Mouse (Mus musculus) intestine, embryonic 14.5 days (tissue): Measurements from ENCODE around the gene Xpo6. TPM values are rescaled to one million over a fixed set of nuclear protein-coding genes. Genes with fewer than 3 reads are reported as not detected.

ENCODE experiments used
- ATAC-seq: fragments of 200-750 bp; cut with Nextera tagmentation; replicated peaks from 2 replicates; pipeline ENCODE4 v1.8.0; 2017; ENCODE audit warnings: low read depth, moderate number of reproducible peaks, moderate TSS enrichment, moderate library complexity; ENCODE audit not compliant: low FRiP score, low TSS enrichment
- DNase-seq: peaks from one replicate; pipeline ENCODE4 v3.0.0-alpha.2; 2018; ENCODE audit warnings: low spot score
- H3K27ac ChIP-seq: fragments of 300-500 bp; sonication (generic); 2 replicates; pipeline ENCODE4 v1.5.1; 2014; ENCODE audit warnings: low read depth, mild to moderate bottlenecking, control low read depth
- H3K27me3 ChIP-seq: fragments of 300-500 bp; sonication (generic); replicated peaks from 2 replicates; pipeline ENCODE4 v1.6.1; 2014; ENCODE audit warnings: low read length, control low read depth; ENCODE audit not compliant: control insufficient read depth, insufficient read depth
- H3K36me3 ChIP-seq: fragments of 300-500 bp; sonication (generic); 2 replicates; pipeline ENCODE4 v1.6.1; 2014; ENCODE audit warnings: low read length, control low read depth; ENCODE audit not compliant: control insufficient read depth, insufficient read depth
- H3K4me1 ChIP-seq: fragments of 300-500 bp; sonication (generic); replicated peaks from 2 replicates; pipeline ENCODE4 v1.6.1; 2014; ENCODE audit warnings: low read length, control low read depth, mixed read lengths; ENCODE audit not compliant: control insufficient read depth, insufficient read depth
- H3K4me2 ChIP-seq: fragments of 300-500 bp; sonication (generic); 2 replicates; pipeline ENCODE4 v1.6.1; 2014; ENCODE audit warnings: low read length
- H3K4me3 ChIP-seq: fragments of 300-500 bp; sonication (generic); 2 replicates; pipeline ENCODE4 v1.5.1; 2014; ENCODE audit warnings: low read depth, low read length, control low read depth, mixed read lengths
- H3K9ac ChIP-seq: fragments of 300-500 bp; sonication (generic); 2 replicates; pipeline ENCODE4 v1.6.1; 2014; ENCODE audit warnings: mild to moderate bottlenecking, low read length
- H3K9me3 ChIP-seq: fragments of 300-500 bp; sonication (generic); 2 replicates; pipeline ENCODE4 v1.6.1; 2016; ENCODE audit warnings: low read length, control low read depth; ENCODE audit not compliant: control insufficient read depth
- WGBS: fragments of 180-500 bp; shearing (Covaris S2); extraction: QIAGEN DNeasy Blood & Tissue Kit; methylation state at CpG from one replicate; pipeline ENCODE4 v1.1.7; 2014; 5-methylcytosine and 5-hydroxymethylcytosine counted together
- polyA plus RNA-seq: library from polyadenylated mRNA; unstranded; fragments of >200 nt; fragmentation: Nextera tagmentation; extraction: Ambion mirVana; gene quantifications from 2 replicates; pipeline ENCODE4 v1.2.1, GENCODE M21; 2014

Xpo6 gene
- polyA plus RNA-seq, 1 experiment from 2014 or later = 67.7 TPM

DNA sequence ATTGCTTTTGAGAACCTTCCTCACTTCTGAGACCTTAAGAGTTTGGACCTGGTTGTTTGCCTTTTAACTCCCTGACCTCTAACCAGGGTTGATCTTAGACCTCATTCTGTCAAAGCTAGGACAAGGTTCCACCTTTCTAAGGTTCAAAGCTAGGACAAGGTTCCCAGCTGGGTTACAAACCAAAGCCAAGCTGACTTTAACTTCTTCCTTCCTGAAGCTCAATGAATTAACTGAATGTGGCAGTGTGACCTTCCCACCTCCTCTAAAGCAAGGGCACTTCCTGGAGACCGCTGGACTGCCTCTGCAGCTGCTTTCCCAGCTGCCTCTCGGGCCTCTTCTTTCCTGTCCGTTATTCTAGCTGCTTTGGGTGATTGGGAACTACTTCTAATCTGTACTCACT is 32.9 kb downstream of the Xpo6 start:
- Histone ChIP-seq H3K36me3 (peaks cover 69% of the 10 kb centered on the region), H3K4me3 (no peak overlapping the region), H3K27me3 (no peaks in the 10 kb centered on the region), H3K9ac (no peak overlapping the region), H3K4me1 (no peaks in the 10 kb centered on the region), H3K9me3 (no peaks in the 10 kb centered on the region), H3K27ac (no peak overlapping the region), H3K4me2 (no peak overlapping the region)
- no peak for DNase-seq
- WGBS = 48% methylated on average over 3 of the region's 3 CpGs
- ATAC-seq = no peak

DNA sequence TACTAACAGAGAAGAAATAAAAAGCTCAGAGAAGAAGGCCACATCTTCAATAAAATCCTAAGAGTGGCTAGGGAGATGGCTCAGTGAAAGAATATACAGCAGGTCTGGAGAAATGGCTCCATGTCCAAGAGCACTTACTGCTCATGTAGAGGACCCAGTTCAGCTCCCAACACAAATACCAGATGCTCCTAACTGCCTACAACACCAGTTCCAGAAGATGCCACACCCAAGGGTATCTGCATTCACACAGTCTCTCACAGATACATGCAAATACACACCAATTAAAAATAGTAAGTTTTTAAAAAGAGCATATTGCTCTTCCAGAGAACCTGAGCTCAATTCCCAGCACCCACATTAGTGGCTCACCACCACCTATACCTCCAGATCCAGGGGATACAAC is 33.7 kb downstream of the Xpo6 start:
- no peak for DNase-seq
- H3K9ac ChIP-seq = no peak overlapping the region
- no peaks in the 10 kb centered on the region for H3K9me3 ChIP-seq
- ATAC-seq = no peak
- H3K4me3 ChIP-seq = no peak overlapping the region
- no peaks in the 10 kb centered on the region for H3K4me1 ChIP-seq
- no peaks in the 10 kb centered on the region for H3K27me3 ChIP-seq
- peaks cover 65% of the 10 kb centered on the region for H3K36me3 ChIP-seq
- no peak overlapping the region for H3K27ac ChIP-seq
- no peak overlapping the region for H3K4me2 ChIP-seq

DNA sequence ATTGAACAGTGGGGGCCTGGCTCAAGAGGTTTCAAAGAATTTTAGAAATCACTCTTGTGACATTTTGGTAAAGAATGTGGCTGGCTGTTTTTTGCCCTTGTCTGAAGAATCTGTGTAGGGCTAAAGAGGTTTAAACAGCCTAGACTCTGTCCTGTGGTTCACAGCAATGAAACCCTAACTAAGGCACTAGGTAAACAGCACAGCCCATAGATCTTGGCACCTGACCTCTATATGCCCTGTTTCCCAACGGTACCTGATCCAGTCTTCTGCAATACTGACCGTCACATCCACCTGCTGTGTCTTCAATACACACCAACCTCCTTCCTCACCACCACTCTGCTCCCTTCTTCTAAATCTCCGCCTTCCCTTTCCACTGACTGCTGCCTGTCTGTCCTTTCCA is 42.1 kb downstream of the Xpo6 start:
- no peaks in the 10 kb centered on the region for H3K27me3 ChIP-seq
- no peaks in the 10 kb centered on the region for H3K4me1 ChIP-seq
- no peak overlapping the region for H3K4me3 ChIP-seq
- H3K4me2 ChIP-seq = no peak overlapping the region
- H3K9ac ChIP-seq = no peak overlapping the region
- H3K36me3 ChIP-seq = peaks cover 62% of the 10 kb centered on the region
- no peaks in the 10 kb centered on the region for H3K9me3 ChIP-seq
- ATAC-seq = no peak
- H3K27ac ChIP-seq = no peak overlapping the region
- no peak for DNase-seq
- 77% methylated on average over 3 of the region's 3 CpGs for WGBS

DNA sequence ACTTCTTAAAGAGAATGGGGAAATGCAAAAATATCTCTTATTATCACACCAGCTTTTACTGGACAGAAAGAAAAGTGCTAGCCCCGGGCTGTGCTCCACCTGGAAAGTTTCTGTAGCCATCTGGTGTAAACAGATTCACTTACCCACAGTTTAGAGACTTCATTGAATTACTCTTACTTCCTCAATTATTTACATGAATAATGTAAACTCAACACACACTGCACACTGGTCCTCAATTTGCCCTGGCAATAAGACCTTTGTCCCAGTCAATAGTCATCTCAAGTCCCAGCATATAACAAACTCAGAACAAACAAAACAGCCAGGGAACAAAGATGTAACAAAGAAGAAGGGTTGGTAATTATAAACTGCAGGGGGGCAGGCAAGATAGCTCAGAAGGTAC is 44.6 kb downstream of the Xpo6 start:
- Histone ChIP-seq H3K4me1 (no peaks in the 10 kb centered on the region), H3K36me3 (peaks cover 75% of the 10 kb centered on the region), H3K4me2 (no peak overlapping the region), H3K27me3 (no peaks in the 10 kb centered on the region), H3K9me3 (no peaks in the 10 kb centered on the region), H3K27ac (no peak overlapping the region), H3K9ac (no peak overlapping the region), H3K4me3 (no peak overlapping the region)
- DNase-seq (no peak), ATAC-seq (no peak)
- 52% methylated on average over 1 of the region's 1 CpGs for WGBS

DNA sequence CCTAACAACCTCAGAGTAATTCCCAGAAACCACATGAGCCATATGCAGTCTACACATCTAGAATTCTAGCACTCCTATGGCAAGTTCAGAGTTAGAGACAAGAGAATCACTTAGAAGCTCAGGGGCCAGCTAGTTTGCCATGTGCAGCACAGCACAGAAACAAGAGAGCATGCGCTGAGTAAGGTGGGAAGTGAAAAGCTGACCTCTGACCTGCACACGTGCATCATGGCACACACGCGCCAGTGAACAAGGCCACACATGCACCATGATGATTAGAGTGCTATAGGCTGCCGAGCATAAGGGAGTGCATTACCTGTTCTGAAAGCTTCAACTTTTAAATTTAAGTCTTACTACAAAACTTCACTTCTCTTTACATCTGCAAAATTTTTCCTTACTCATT is 45.6 kb downstream of the Xpo6 start:
- no peak overlapping the region for H3K27ac ChIP-seq
- no peaks in the 10 kb centered on the region for H3K27me3 ChIP-seq
- H3K4me2 ChIP-seq = no peak overlapping the region
- H3K4me1 ChIP-seq = no peaks in the 10 kb centered on the region
- no peak overlapping the region for H3K9ac ChIP-seq
- peaks cover 71% of the 10 kb centered on the region for H3K36me3 ChIP-seq
- H3K9me3 ChIP-seq = no peaks in the 10 kb centered on the region
- no peak for ATAC-seq
- no peak overlapping the region for H3K4me3 ChIP-seq
- DNase-seq = no peak
- 88% methylated on average over 5 of the region's 5 CpGs for WGBS

DNA sequence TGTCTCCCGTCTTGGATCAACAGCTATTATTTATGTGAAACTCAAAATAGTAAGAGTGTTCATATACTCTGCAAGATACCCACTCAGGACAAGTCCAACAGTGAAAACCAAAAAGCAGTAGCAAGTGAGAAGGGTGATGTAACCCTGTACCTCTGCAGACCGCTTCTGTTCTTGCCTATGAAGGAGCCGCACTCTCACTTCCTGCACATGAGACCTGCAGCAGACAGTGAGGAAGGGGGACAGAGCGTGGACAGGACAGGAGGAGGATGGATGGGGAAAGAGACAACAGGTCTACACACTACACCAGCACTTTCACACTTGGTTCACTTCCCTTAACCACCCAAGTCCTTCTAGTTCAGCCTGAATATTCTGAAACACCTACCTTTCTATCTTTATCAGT is 48.0 kb downstream of the Xpo6 start:
- Histone ChIP-seq H3K4me3 (no peak overlapping the region), H3K4me2 (no peak overlapping the region), H3K9me3 (no peaks in the 10 kb centered on the region), H3K36me3 (peaks cover 77% of the 10 kb centered on the region), H3K27ac (no peak overlapping the region), H3K4me1 (no peaks in the 10 kb centered on the region), H3K27me3 (no peaks in the 10 kb centered on the region), H3K9ac (no peak overlapping the region)
- 96% methylated on average over 4 of the region's 4 CpGs for WGBS
- DNase-seq (no peak), ATAC-seq (no peak)

DNA sequence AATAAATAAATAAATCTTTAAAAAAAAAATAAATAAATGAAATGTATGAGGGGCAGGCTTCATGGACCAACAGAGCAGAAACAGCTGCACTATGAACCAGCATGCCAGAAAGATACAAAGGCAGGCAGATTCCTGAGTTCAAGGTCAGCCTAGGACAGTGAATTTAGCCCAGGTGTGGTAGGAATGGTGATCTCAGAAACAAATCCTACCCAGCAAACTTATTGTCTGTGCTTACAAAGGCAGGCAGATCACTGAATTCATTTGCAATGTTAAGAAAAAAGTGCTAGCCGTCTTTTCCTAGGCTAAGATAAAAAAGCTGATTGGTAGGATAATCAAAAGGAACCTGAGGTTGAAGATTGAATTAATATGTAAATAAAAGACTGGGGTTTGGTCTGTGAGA is 54.1 kb downstream of the Xpo6 start:
- Histone ChIP-seq H3K4me1 (no peaks in the 10 kb centered on the region), H3K9ac (no peak overlapping the region), H3K36me3 (peaks cover 82% of the 10 kb centered on the region), H3K27ac (no peak overlapping the region), H3K9me3 (no peaks in the 10 kb centered on the region), H3K4me2 (no peak overlapping the region), H3K27me3 (no peaks in the 10 kb centered on the region), H3K4me3 (no peak overlapping the region)
- 81% methylated on average over 1 of the region's 1 CpGs for WGBS
- ATAC-seq (no peak), DNase-seq (no peak)

DNA sequence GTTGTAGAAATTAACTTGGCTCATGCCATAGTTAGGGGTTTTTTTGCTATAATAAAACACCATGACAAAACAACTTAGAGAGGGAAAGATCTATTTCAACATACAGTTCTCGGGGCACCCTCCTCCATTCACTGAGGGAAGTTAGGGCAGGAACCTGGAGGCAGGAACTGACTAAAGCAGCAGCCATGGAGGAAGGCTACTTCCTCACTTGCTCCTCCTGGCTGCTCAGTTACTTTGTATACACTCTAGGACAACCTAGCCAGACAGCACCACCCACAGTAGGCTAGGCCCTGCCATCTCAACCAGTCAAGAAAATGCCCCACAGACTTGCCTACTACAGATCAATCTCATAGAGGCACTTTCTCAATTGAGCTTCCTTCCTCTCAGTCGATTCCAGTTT is 55.9 kb downstream of the Xpo6 start:
- DNase-seq = no peak
- H3K4me1 ChIP-seq = no peaks in the 10 kb centered on the region
- no peak overlapping the region for H3K4me3 ChIP-seq
- H3K27ac ChIP-seq = no peak overlapping the region
- no peaks in the 10 kb centered on the region for H3K27me3 ChIP-seq
- ATAC-seq = no peak
- H3K36me3 ChIP-seq = peaks cover 91% of the 10 kb centered on the region
- H3K9me3 ChIP-seq = no peaks in the 10 kb centered on the region
- WGBS = 82% methylated on average over 2 of the region's 2 CpGs
- H3K9ac ChIP-seq = no peak overlapping the region
- H3K4me2 ChIP-seq = no peak overlapping the region

DNA sequence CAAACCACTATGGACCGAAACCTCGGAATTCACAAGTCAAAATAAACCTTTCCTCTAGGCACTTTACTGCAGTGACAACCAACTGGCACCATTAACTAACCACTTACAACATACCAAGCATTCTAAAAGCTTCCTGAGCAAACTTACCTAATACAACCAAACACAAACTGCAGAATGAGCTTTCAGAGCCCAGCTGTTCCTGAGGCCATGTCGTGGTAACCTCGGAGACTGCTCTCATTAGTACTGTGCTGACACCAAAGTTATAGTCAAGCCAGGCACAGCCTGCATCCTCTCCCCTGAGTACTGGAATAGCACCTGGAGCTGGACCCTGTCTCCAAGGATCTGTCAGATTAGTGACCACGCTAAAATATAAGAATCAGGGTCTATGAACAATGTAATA is 62.5 kb downstream of the Xpo6 start:
- H3K36me3 ChIP-seq = peaks cover 72% of the 10 kb centered on the region

More for the DNA sequence above, 62.5 kb downstream of the Xpo6 start:
- H3K4me3 ChIP-seq = no peak overlapping the region
- DNase-seq = no peak
- no peak overlapping the region for H3K4me2 ChIP-seq
- no peaks in the 10 kb centered on the region for H3K27me3 ChIP-seq
- no peaks in the 10 kb centered on the region for H3K4me1 ChIP-seq
- no peak overlapping the region for H3K9ac ChIP-seq
- 90% methylated on average over 5 of the region's 5 CpGs for WGBS
- ATAC-seq = no peak
- H3K27ac ChIP-seq = no peak overlapping the region
- H3K9me3 ChIP-seq = no peaks in the 10 kb centered on the region
